Mouse (Mus musculus) hindbrain, embryonic 16.5 days (tissue): ENCODE results near the gene Atp6v0a1. TPM values are rescaled to one million over a fixed set of nuclear protein-coding genes. Genes with fewer than 3 reads are reported as not detected.

ENCODE experiments used
- ATAC-seq: fragments of 200-750 bp; cut with Nextera tagmentation; 2 replicates; pipeline ENCODE4 v1.8.0; 2017; ENCODE audit warnings: moderate TSS enrichment, moderate library complexity
- H3K27ac ChIP-seq: fragments of 300-500 bp; sonication (generic); 2 replicates; pipeline ENCODE4 v1.5.1; 2014; ENCODE audit warnings: low read depth, mild to moderate bottlenecking, control low read depth, low read length, moderate library complexity
- H3K27me3 ChIP-seq: fragments of 300-500 bp; sonication (generic); replicated peaks from 2 replicates; pipeline ENCODE4 v1.6.1; 2014; ENCODE audit warnings: low read length; ENCODE audit not compliant: control insufficient read depth, insufficient read depth
- H3K36me3 ChIP-seq: fragments of 300-500 bp; sonication (generic); 2 replicates; pipeline ENCODE4 v1.6.1; 2014; ENCODE audit warnings: mild to moderate bottlenecking, low read length, moderate library complexity, mixed read lengths; ENCODE audit not compliant: control insufficient read depth, insufficient read depth
- H3K4me1 ChIP-seq: fragments of 300-500 bp; sonication (generic); 2 replicates; pipeline ENCODE4 v1.6.1; 2014; ENCODE audit warnings: low read depth, low read length; ENCODE audit not compliant: control insufficient read depth, insufficient read depth
- H3K4me2 ChIP-seq: fragments of 300-500 bp; sonication (generic); 2 replicates; pipeline ENCODE4 v1.6.1; 2014; ENCODE audit warnings: mild to moderate bottlenecking, low read length, control low read depth, moderate library complexity
- H3K4me3 ChIP-seq: fragments of 300-500 bp; sonication (generic); 2 replicates; pipeline ENCODE4 v1.5.1; 2014; ENCODE audit warnings: mild to moderate bottlenecking, low read length, control low read depth, moderate library complexity
- H3K9ac ChIP-seq: fragments of 300-500 bp; sonication (generic); 2 replicates; pipeline ENCODE4 v1.6.1; 2014; ENCODE audit warnings: low read depth, mild to moderate bottlenecking, control low read depth, low read length, moderate library complexity
- H3K9me3 ChIP-seq: fragments of 300-500 bp; sonication (generic); 2 replicates; pipeline ENCODE4 v1.6.1; 2014; ENCODE audit warnings: mild to moderate bottlenecking, low read length, moderate library complexity; ENCODE audit not compliant: control insufficient read depth
- WGBS: fragments of 180-500 bp; shearing (Covaris S2); extraction: QIAGEN DNeasy Blood & Tissue Kit; methylation state at CpG from one replicate; pipeline ENCODE4 v1.1.7; 2014; 5-methylcytosine and 5-hydroxymethylcytosine counted together
- polyA plus RNA-seq: library from polyadenylated mRNA; unstranded; fragments of >200 nt; fragmentation: Nextera tagmentation; extraction: Ambion mirVana; gene quantifications from 2 replicates; pipeline ENCODE4 v1.2.1, GENCODE M21; 2015

Gene Atp6v0a1
- polyA plus RNA-seq, 1 experiment from 2014 or later: 175 TPM

DNA sequence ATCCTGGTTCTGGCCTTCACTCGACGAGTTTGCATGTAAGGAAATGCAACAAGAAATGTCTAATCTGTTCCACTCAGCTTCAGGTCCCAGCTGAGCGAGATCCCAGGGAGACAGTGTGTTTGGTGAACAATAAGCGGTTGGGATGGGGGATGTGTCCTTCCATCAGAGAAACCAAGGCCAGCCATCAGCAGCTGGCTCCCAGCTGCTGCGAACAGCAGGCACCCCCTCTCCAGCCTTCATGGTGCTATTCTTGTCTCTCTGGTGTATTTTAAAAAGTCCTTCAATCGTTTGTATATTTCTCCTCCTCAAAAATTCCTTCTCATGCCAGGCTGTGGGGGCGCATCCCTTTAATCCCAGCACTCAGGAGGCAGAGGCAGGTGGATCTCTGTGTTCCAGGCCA is 34.0 kb upstream of the Atp6v0a1 start:
- H3K4me3 ChIP-seq: no peak overlapping the region
- WGBS: 66% methylated on average over 7 of the region's 7 CpGs
- no peaks in the 10 kb centered on the region for H3K9me3 ChIP-seq
- no peak overlapping the region for H3K9ac ChIP-seq
- ATAC-seq: no peak
- no peak overlapping the region for H3K27ac ChIP-seq
- H3K4me2 ChIP-seq: no peak overlapping the region
- H3K27me3 ChIP-seq: peaks cover 23% of the 10 kb centered on the region
- H3K36me3 ChIP-seq: no peaks in the 10 kb centered on the region
- peaks cover 4% of the 10 kb centered on the region for H3K4me1 ChIP-seq

DNA sequence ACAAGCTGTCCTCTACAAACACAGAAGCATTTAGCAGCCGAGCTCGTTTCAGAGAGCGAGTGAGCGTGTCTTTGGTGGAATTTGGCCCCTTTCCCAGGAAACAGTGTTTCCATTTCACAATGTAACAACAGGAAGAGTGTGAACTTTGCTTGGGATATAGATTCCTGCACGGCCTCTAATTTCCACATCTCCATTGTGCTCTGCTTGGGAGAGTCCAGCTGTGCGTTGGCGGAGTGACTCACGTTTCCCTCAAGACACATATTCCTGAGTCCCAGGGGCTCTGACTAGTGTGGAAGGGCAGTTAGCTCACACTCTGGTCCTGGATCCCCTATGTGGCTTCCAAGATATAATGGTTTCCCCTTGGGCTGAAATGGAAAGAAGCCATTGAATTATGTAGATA is 29.4 kb upstream of the Atp6v0a1 start:
- Histone ChIP-seq H3K4me3 (no peak overlapping the region), H3K36me3 (no peaks in the 10 kb centered on the region), H3K4me1 (peaks cover 2% of the 10 kb centered on the region; the same call in 1 of the 2 replicates), H3K9me3 (no peaks in the 10 kb centered on the region), H3K27ac (no peak overlapping the region), H3K27me3 (0 out of 2 replicates have a peak, but pooled peaks cover 2% of the 10 kb centered on the region), H3K9ac (no peak overlapping the region), H3K4me2 (no peak overlapping the region)
- 49% methylated on average over 8 of the region's 8 CpGs for WGBS
- no peak for ATAC-seq

DNA sequence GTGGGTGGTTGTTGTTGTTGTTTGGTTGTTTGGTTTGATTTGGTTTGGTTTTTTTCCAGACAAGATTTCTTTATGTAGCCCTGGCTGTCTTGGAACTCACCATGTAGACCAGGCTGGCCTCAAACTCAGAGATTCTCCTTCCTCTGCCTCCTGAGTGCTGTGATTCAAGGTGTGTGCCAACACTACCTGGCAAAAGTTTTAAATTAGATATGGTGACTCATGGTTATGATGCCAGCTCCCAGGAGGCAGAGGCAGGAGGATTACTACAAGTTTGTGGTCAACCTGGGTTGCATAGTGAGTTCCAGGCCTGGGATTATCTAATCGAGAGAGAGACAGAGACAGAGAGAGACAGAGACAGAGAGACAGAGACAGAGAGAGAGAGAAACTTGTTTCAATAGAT is 28.8 kb upstream of the Atp6v0a1 start:
- H3K4me2 ChIP-seq: no peak overlapping the region
- H3K27ac ChIP-seq: no peak overlapping the region
- ATAC-seq: no peak
- no peaks in the 10 kb centered on the region for H3K36me3 ChIP-seq
- H3K9me3 ChIP-seq: no peaks in the 10 kb centered on the region
- no peak overlapping the region for H3K4me3 ChIP-seq
- 82% methylated on average over 1 of the region's 1 CpGs for WGBS
- H3K9ac ChIP-seq: no peak overlapping the region
- H3K4me1 ChIP-seq: peaks cover 2% of the 10 kb centered on the region; the same call in 1 of the 2 replicates
- H3K27me3 ChIP-seq: 0 out of 2 replicates have a peak, but pooled peaks cover 2% of the 10 kb centered on the region

DNA sequence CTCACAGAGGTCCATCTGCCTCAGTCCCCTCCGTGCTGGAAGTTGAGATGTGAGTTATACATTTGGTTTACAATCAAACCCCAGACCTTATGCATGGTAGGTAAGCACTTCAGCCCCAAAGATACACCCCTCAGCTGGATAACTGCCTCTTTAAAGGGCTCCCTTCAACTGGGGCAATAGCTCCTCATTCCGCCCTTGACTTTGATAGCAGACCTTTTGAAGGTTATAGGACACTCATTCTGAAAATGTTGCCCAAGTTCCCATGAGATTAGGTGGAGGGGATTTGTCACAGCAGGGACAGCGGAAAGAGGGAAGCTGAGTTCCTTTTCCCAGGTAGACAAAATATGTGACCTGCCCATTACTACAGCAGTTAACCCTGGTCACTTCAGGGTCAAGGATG is 28.0 kb upstream of the Atp6v0a1 start:
- H3K27me3 ChIP-seq: 0 out of 2 replicates have a peak, but pooled peaks cover 2% of the 10 kb centered on the region
- no peak overlapping the region for H3K4me2 ChIP-seq

DNA sequence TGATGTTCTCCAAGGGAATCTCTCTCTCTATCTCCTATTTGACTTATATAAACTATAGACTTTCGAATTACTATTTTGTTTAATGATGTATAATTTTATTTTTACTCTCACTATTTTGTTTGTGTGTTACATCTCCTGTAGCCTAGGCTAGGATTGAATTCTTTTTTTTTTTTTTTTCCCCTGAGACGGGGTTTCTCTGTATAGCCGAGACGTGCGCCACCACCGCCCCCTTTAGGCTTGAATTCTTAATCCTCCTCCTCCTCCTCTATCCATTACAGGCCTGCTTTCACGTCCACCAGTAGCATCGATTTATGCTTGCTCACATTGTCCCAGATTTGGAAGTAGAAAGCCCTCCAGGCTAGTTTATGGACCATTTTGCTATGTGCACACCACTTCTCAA is 27.2 kb upstream of the Atp6v0a1 start:
- WGBS: 13% methylated on average over 8 of the region's 8 CpGs
- no peak overlapping the region for H3K27ac ChIP-seq
- no peak for ATAC-seq

More for the DNA sequence above, 28.0 kb upstream of the Atp6v0a1 start:
- Histone ChIP-seq H3K36me3 (no peaks in the 10 kb centered on the region), H3K4me3 (no peak overlapping the region), H3K9me3 (no peaks in the 10 kb centered on the region), H3K9ac (no peak overlapping the region), H3K27ac (no peak overlapping the region), H3K4me1 (peaks cover 2% of the 10 kb centered on the region; the same call in 1 of the 2 replicates)
- WGBS: 70% methylated on average over 3 of the region's 3 CpGs
- no peak for ATAC-seq

DNA sequence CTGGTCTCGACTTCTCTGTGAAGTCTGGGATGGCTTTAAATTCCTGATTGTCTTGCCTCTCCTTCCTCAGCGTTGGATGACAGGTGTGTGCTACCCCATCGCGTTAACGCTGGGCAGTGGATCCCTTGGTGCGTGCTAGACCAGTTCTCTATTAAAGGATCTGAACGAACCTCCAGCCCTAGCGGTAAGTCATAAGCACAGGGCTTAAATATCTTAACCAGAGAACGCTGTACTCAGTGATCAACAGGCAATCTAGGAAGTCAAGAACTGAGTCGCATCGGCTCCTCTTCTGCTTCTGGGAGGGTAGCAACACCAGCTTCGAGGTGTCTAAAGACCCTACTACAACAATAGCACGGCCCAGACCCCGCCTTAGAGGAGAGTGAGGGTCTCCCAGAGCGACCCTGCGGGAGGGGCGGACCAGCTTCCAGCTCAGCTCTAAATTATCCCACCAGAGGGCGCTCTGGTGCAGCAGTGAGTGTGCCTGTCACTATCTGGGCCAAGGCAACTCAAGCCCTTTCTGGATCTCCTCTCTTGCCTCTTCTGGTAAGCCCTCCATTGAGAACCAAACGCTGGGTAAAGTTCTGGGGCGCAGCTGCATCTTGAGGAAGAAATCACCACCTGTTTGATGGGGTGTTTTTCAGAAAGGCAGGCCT is 26.0 kb upstream of the Atp6v0a1 start:
- Histone ChIP-seq H3K9ac (peak overlapping the region; percentile 69), H3K27ac (no peak overlapping the region), H3K27me3 (0 out of 2 replicates have a peak, but pooled peaks cover 2% of the 10 kb centered on the region), H3K36me3 (no peaks in the 10 kb centered on the region), H3K4me2 (peak overlapping the region; percentile 75), H3K9me3 (no peaks in the 10 kb centered on the region), H3K4me3 (peak overlapping the region; percentile 44), H3K4me1 (peaks cover 2% of the 10 kb centered on the region; the same call in 1 of the 2 replicates)
- peak; percentile 90 for ATAC-seq
- 4% methylated on average over 20 of the region's 20 CpGs for WGBS

More for the DNA sequence above, 27.2 kb upstream of the Atp6v0a1 start:
- H3K9me3 ChIP-seq: no peaks in the 10 kb centered on the region
- no peak overlapping the region for H3K4me3 ChIP-seq
- no peaks in the 10 kb centered on the region for H3K36me3 ChIP-seq
- H3K27me3 ChIP-seq: 0 out of 2 replicates have a peak, but pooled peaks cover 2% of the 10 kb centered on the region
- H3K9ac ChIP-seq: no peak overlapping the region
- peaks cover 2% of the 10 kb centered on the region; the same call in 1 of the 2 replicates for H3K4me1 ChIP-seq
- H3K4me2 ChIP-seq: no peak overlapping the region

DNA sequence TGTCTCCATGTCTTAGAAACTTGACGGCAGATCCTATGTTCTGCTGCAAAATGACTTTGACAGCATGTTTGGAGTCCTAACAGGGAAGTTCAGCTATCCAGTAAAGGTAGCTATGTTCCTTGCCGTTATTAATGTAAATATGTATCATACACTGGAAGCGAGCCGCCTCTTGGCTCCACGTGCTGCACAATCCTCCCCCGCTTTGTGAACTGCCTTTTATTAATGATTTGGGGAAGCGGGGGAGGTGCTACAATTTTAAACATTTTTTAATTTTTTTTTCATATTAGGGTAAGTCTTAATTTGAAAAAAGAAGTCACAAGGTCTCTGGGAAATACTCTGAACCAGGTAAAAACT is 25.5 kb upstream of the Atp6v0a1 start:
- ATAC-seq: no peak
- Histone ChIP-seq H3K9ac (no peak overlapping the region), H3K27ac (no peak overlapping the region), H3K36me3 (no peaks in the 10 kb centered on the region), H3K4me3 (no peak overlapping the region), H3K27me3 (0 out of 2 replicates have a peak, but pooled peaks cover 2% of the 10 kb centered on the region), H3K9me3 (no peaks in the 10 kb centered on the region), H3K4me2 (no peak overlapping the region), H3K4me1 (peaks cover 2% of the 10 kb centered on the region; the same call in 1 of the 2 replicates)
- 81% methylated on average over 7 of the region's 7 CpGs for WGBS

DNA sequence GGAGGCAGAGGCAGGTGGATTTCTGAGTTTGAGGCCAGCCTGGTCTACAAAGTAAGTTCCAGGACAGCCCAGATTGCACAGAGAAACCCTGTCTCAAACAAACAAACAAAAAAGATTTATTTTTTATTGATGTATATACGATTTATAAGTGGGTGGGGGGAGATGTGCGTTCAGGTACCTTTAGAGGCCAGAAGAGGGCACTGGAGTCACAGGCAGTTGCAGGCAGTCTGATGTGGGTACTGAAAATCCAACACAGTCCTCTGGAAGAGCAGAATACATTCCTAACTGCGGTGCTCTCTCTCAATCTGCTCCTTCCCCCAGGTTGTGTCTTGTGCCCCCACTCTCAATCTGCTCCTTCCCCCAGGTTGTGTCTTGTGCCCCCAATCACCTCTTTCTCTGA is 23.6 kb upstream of the Atp6v0a1 start:
- H3K4me3 ChIP-seq: no peak overlapping the region
- WGBS: 57% methylated on average over 3 of the region's 3 CpGs
- no peaks in the 10 kb centered on the region for H3K9me3 ChIP-seq
- no peaks in the 10 kb centered on the region; the same call in 1 of the 2 replicates for H3K4me1 ChIP-seq
- no peak overlapping the region for H3K9ac ChIP-seq
- H3K27ac ChIP-seq: no peak overlapping the region
- ATAC-seq: no peak
- H3K36me3 ChIP-seq: no peaks in the 10 kb centered on the region
- no peak overlapping the region for H3K4me2 ChIP-seq
- H3K27me3 ChIP-seq: 0 out of 2 replicates have a peak, but pooled peaks cover 2% of the 10 kb centered on the region

DNA sequence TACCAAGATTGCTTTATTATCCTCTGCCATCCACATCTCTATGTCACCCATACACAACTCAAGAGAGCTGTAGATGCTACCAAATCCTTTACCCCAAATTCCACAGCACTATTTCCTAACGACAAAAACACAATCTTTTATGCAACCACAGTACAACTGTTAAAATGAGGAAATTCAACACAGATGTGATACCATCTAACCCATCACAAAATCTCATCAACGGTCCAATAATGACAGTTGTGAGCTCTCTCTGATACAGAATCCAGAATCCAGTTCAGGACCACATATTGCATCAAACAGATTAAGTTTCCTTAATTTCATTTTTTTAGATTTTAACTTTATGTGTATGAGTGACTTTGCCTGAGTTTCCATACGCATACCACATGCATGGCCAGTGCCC is 20.6 kb upstream of the Atp6v0a1 start:
- no peak overlapping the region for H3K27ac ChIP-seq
- no peak overlapping the region for H3K4me3 ChIP-seq
- H3K4me2 ChIP-seq: no peak overlapping the region
- no peaks in the 10 kb centered on the region for H3K4me1 ChIP-seq
- no peaks in the 10 kb centered on the region for H3K9me3 ChIP-seq
- ATAC-seq: no peak
- WGBS: 87% methylated on average over 3 of the region's 3 CpGs
- no peaks in the 10 kb centered on the region for H3K36me3 ChIP-seq
- no peaks in the 10 kb centered on the region for H3K27me3 ChIP-seq
- H3K9ac ChIP-seq: no peak overlapping the region
